Mouse (Mus musculus) heart, postnatal 25 days (tissue): Measurements from ENCODE around the gene Fam13a. TPM values are rescaled to one million over a fixed set of nuclear protein-coding genes. Genes with fewer than 3 reads are reported as not detected.
A peak's percentile ranks its signal among the peaks of the same experiment; 100 is the strongest.

Source experiments
- DNase-seq: peaks from one replicate; pipeline ENCODE4 v3.0.0; 2022; ENCODE audit warnings: low spot score
- intact Hi-C: fragments of 180-260 bp; cut with DNase I; formaldehyde crosslinking; loops from one replicate; pipeline ENCODE4 v1.15.1; 2025
- total RNA-seq, 2 experiments: library from RNA; stranded (reverse); gene quantifications; 2 replicates each; pipeline ENCODE4 v1.2.3; 2021

The Fam13a gene
- 10 to 100 TPM; 21.2 to 27.4 TPM for total RNA-seq

DNA sequence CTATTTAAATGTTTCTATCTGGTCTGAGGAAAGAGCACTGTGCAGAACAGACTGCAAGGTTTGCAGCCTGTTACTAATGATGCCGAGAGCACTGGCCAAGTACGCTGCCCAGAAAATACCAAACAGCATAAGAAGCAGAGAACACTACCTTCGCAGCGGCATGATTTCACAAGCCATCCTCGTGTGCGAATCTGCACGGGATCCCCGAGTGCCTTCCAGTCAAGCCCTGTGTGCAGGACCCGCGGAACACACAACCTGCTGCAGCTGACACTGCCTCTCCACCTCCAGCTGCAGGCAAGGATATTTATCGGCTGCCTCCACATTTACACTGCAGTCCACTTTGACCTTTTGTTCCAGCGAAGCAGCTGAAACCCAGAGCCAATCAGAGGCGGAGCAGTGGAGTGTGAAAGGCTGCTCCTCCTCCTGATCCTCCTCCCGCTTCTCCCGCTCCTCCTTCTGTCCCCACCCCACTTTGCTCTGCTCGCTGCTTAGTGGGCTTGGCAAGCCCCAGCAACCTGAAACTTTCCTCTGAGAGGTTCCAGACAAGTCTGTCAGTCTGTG, at the start of gene Fam13a:
TSS of gene Fam13a (minus strand) at position 386 of the 561 bp plus-strand sequence.
- peak; percentile 77 for DNase-seq
- intact Hi-C loops, result loop anchor here (5.0 kb wide), 2 partner anchors 57 to 97 kb away; no protein-coding TSS in a partner anchor

DNA sequence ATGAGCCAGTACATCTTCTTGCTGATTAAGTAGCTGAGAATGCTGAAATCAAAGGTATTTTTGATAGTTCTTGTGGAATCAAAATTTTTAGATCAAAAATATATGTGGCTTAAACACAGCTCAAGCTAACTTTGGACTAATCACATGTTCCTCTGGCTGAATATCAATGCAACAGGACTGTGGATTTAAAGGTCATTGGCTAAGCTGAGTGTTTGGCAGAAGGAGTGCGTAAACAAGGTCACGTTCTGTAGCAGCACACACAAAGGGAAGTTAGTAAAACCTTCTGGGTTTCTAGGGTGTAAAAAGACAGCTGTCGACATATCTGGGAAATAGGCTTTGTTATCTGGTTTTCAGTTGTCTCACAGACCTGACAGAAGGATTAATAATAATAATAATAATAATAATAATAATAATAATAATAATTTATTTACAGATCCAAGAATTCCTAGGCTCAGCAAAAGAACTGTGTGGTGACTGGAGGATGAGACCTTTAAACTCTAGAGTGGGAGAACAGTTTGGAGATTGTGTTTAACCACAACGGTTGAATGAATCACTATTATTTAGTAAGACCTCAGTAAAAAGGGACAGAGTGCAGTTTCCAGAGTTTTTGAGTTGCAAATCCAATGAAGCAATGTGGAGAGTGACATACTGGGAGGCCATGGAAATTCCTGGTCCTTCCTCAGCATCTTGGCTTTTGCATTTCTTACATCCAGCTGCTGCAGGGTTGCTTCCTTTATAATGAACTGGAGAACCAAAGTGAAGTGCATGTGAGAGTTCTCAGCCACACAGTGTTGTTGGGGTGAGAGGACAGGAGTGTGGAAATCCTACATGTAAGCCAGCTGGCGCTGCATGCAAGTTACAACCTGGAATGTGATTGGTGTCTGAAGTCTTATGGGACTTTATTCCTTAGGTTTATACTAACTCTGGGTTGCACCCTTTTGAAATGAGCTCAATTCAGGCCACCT, 48.0 kb upstream of the Fam13a start:
- intact Hi-C loops, result no loop called here
- no peak for DNase-seq

DNA sequence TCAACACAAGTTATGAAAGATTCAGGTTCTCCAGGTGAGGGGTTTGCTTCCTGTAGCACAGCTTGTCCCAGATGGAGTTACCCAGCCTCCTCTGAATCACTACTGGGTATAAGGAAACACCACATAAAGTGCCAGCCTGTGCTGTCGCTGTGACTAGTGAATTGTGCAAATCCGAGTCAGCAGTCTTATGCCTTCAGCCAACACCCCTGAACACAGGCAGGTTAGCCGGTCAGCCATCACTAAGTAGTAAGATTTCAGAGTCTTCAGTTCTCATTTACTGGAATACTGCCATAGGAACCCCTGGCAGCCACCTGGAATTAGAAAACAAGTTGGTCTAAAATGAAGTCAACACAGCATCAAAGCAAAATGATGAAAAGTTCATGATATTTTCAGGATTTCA, 47.3 kb upstream of the Fam13a start:
- no peak for DNase-seq
- intact Hi-C loops, result no loop called here

DNA sequence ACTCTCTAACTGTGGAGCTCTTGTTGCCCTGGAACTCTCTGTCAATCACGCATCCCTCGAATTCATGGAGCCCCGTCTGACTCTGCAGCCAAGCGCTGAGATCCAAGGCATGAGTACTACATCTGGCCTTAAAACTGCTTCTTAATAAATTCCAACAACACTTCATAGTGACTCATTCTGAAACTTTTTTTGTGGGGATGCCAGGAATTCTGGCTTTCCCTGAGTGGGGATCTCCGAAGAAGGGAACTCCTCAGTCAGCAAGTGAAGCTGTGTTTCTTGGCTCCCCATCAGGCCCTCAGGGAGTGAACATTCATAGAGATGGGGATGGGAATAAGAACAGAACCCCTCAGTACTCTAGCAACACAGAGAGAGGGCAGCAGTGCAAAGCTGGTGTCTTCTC, 43.8 kb upstream of the Fam13a start:
- intact Hi-C loops, result no loop called here
- DNase-seq, result peak; percentile 13

DNA sequence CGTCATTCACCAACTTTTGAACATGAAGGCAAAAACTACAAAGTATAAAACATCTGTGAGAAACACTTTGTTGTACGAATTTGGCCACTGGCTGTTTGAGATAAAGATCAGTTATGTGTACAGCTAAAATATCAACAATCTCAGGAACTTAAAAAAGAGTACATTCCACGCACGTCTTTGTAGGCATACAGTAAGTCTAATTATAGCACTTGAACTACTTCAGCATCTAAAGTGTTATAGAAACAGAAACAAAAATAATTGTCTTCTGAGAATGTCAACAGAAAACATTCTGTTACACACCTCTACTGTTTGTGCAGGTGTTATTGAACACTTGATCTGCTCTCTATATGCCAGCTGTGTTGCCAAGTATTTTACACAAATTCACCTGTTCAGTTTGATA, 40.1 kb upstream of the Fam13a start:
- DNase-seq, result no peak
- intact Hi-C loops, result no loop called here

DNA sequence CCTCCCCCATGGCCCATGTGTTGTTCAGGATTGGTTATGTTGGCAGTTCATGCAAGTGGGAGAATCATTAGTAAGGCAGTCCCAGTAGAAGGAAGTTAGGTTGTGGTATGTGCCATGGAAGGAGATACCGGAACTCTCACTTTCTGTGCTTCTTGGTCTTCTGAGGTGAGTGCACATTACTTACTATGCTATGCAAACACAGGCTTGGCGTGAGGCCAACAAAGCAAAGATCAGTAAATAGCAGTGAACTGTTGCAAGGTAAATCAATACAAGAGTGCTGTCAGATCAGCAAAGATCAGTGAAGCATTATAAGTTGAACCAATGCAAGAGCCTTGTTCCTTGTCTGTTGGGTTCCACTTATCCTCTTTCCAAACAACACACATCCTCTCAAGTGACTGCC, 28.9 kb upstream of the Fam13a start:
- intact Hi-C loops, result no loop called here
- no peak for DNase-seq

DNA sequence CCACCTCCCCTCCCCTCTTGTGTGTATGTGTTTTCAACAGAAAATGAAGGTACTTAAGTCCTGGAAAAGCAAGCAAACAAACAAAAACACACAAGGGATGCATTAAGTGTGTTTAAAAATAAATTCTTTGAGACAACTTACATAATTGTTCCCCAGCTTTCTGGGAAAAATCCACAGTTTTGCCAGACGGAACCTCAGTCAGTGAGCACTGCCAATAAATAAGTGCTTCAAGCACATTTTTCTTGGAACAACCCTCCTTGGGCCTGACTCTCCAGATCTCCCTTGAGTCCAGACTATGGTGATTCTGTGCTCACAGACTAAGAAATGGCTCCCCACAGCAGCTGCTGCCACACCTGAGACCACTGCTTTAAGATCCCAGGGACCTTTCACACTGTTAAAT, 15.4 kb upstream of the Fam13a start:
- DNase-seq, result peak; percentile 1
- intact Hi-C loops, result no loop called here

DNA sequence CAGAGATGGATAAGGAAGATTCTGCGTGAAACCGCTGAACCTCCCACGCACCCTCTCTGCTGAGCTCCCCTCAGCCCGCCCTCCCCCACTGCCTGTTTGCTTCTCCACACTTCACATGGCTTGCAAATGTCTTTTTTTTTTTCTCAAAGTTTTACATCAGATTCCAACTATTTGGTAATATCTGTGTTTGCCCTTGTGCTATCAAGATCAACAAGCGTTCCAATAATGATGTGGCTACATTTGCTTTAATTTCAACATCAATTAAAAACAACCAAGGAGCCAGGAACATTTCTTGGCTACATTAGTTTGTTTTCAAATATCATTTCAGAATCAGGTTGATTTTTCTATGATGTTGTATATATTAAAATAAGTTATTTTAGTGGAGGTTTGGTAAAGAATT, 8.4 kb upstream of the Fam13a start:
- no peak for DNase-seq
- intact Hi-C loops, result no loop called here

DNA sequence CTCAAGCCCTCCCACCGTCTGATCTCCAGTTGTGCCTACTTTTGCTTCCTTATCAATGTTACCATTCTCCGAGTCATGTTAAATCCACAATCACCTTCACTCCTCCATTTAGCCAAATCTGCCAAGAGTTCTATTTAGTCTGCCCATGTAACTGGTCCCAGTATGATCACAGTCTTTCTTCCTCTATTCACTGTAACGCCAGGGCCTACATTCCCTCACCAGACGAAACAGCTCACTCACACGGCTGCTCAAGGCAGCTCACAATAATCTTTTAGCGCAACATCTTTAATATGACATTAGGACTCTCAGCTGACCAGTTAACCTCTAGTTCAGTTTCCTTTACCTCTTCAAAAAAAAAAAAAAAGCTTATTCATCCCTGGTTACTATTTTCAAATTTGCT, 7.2 kb upstream of the Fam13a start:
- DNase-seq, result no peak
- intact Hi-C loops, result no loop called here

DNA sequence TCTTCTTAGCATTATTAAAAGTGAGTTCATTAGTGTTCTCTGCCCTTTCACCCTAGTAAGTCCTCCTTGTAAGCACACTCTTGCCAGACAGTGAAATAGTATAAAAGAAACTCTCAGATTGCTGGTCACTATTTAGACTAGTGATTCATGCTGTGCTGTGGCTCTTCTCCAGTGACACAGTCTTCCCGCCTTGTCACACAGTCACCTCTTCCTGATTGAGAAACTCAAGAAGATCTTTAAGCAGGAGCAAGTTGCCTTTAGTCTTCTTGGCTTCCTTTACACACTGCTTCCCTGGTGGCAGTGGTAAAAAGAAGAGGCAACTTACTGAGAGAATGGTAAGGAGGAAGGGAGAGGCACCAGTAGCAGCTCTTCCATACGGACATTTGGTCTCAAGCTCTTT, 6.3 kb upstream of the Fam13a start:
- DNase-seq, result no peak
- intact Hi-C loops, result no loop called here

DNA sequence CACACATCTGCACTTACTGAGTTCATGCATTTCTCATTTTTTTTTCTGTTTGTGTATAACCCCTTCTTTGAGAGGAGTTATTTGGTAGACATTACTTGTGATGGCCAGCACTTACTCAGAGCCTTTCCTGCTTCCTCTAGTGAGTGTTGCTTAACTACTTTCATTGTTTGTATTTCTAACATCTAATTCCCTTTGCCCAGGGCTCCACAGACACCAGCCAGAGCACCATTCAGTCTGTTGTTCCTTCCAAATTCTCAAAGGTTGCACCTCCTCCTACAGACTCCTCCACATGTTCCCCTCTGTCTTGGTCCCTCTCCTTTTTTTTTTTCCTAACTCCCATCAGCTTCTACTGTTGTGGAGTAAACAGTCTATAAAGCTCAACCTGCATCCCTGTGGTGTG, 5.7 kb upstream of the Fam13a start:
- no peak for DNase-seq
- intact Hi-C loops, result no loop called here

DNA sequence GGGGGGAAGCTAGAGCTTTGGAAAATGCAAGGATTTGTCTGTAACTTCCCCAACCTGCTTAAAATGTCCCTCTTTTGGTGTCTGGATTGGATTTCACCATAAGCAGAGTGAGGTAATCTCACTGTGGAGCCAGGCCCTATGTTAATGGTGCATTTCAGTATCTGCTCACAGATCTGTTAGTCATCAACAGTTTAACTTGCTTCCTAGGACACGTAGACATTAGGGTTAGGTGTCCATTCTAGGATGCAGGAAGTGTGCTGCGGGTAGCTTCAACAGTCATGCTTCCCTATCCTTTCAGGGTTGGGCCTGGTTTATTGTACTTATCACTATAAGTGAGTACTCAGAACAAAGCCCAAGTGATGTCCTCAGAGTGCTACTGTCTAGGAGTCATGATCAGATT, 4.5 kb upstream of the Fam13a start:
- DNase-seq, result no peak
- intact Hi-C loops, result no loop called here

DNA sequence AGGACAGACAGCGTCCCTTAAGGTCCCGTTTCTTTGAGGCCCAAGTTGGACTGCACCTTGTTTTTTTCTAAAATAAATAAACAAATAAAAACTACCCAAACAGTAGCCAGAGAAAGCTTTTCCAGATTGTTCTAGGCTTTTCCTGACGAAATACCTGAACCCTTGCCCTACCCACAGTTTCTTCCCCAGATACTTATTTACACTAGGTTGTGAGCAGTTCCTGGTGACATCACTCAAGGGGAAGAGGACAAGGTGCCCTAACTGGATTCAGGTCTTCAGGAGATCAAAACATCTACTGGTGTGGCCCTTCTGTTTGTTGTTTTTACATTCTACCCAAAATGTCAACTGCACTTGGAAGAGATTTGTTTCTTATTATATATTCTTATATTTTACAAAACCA, 457 bp upstream of the Fam13a start:
- DNase-seq, result no peak
- intact Hi-C loops, result loop anchor here (5.0 kb wide), 2 partner anchors 58 to 98 kb away; no protein-coding TSS in a partner anchor

DNA sequence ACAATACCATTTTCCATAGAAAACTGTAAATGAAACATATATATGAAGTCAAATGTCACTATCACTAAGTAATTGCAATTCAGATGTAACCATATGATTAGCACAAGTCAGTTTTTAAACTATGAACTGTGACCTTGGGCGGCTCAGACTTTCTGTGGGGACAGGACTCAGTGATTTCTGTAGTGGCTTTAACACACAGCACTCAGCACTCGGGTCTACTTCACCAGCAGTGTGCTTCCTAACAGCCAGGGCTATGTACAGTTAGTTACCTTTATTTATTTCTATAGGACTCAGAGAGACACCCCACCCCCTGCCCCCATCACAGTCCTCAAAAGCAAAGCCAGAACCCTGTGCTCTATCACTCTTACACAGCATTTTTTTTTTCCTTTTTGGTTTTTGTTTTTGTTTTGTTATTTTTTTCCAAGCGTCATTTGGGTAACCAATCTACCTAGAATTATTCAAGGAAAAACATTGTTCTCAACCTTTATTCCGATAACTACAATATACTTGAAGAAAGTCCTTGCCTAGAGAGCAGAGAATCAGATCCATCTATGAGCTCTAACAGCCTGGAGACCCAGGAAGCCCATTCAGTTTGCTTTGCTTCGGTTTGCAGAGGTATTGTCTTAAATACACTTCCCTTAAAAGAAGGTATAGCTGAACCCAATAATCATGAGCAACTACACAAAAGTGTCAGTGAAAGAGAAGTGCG, 740 bp downstream of the Fam13a start:
- DNase-seq, result no peak
- intact Hi-C loops, result loop anchor here (5.0 kb wide), 2 partner anchors 56 to 96 kb away; no protein-coding TSS in a partner anchor

DNA sequence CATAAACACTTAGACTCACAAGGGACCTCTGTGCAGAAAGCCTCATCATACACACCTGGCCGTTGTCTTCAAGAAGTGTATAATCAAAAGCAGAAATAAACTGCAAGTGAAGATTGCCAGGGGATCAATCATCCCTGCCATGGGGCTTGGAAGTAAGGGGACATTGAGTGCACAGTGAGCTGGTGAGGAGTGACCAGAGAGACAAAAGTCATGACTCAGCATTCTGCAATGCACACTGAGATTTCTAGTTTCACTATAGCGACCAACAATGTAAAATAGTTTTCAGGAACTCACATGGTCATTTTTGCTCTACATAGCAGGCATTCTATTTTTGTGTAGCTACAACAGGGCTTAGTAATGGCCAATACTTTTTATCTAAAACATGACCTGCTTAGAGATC, 1.7 kb downstream of the Fam13a start:
- intact Hi-C loops, result loop anchor here (5.0 kb wide), 2 partner anchors 55 to 95 kb away; no protein-coding TSS in a partner anchor
- DNase-seq, result no peak

DNA sequence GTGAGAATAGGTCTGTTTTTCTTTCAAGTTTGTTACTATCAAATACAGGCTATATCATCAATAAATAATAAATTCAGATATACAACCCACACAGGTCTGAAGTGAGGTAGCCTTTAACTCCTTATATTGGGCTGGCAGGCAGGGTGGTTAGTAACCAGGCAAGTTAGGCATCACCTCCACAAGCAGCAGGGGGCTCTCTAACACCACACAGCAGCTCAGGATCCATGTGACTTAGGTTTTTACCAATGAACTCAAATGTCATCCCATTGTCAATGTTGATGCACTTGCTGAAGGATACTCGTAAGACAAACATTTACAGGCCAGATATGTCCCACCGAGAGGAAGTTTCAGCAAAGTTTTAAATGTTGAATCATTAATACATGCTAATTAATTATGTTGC, 4.0 kb downstream of the Fam13a start:
- intact Hi-C loops, result loop anchor here (1.0 to 5.0 kb wide), 3 partner anchors 53 to 160 kb away; no protein-coding TSS in a partner anchor
- no peak for DNase-seq

DNA sequence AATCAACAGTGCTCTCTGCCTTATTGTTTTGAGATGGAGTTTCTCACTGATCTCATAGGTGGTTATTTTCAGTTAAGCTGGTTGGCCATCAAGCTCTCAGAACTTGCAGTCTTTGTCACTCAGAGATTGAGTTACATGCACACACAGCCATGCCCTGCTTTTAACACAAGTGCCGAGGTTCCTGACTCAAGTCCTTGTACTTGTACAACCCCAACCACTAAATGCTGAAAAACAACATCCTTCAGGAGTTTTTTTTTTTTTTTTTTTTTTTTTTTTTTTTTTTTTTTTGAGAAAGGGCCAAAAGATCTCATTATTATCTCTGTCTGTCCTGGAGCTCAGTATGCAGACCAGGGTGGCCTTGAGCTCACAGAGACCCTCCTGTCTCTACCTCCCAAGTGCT, 4.5 kb downstream of the Fam13a start:
- intact Hi-C loops, result loop anchor here (1.0 to 5.0 kb wide), 3 partner anchors 53 to 160 kb away; no protein-coding TSS in a partner anchor
- no peak for DNase-seq

DNA sequence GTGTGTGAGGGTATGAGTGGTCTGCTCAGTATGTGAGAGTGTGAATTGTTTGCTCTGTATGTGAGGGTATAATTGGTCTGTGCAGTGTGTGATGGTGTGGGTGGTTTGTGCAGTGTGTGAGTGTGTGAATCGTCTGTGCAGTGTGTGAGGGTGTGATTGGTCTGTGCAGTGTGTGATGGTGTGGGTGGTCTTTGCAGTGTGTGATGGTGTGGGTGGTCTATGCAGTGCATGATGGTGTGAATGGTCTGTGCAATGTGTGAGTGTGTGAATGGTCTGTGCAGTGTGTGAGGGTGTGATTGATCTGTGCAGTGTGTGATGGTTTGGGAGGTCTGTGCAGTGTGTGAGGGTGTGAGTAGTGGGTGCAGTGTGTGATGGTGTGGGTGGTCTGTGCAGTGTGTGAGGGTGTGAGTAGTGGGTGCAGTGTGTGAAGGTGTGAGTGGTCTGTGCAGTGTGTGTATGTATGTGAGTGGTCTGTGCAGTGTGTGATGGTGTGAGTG, 8.0 kb downstream of the Fam13a start:
- DNase-seq, result no peak
- intact Hi-C loops, result no loop called here

DNA sequence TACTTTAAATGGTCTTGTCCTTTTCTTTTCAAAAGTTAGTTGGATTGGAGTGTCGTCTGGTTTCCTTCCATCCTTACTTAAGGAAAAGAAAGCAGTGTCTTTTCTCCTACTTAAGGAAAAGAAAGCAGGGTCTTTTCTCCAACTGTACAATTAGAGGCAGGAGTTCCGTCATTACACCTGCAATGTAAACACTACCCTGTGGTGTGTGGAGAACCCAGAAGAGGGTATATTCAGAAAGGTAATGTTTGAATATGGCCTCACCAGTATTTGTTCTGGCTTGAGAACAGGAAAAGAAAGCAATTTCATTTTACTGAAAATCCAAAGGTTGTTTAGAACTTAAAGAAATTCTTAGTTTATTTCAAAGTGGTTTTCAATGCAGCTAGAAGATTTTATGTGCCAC, 9.6 kb downstream of the Fam13a start:
- DNase-seq, result no peak
- intact Hi-C loops, result no loop called here

DNA sequence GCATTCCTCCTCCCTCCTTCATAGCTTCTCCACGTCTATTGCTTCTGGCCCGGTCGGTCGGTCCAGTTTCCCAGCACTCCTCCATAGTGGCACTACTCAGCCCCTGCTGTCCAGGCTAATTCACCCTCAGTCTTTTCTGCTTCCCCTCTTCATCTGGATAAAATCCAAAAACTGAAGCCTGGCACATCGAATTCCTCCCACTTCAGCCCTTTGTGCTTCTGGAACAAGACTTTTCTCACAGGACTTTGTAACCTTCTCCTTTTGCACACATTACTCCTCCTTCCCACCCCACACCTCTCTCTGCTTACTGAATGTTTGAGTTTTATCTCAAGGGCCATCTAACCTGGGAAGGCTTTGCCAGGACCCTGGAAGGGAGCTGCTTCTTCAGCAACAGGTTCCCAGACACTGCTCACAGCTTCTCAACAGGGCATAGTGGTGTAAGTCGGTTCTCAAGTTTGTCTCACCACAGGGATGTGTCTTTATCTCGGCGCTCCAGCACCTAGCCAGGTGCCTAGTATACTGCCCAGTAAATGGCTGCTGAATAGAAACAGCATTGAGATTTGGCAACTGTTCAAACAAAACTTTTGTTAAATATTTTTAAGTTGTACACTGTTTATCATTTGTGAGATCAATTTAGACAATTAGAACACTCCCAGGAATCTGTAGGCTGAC, 10.1 kb downstream of the Fam13a start:
- intact Hi-C loops, result no loop called here
- no peak for DNase-seq
